Mouse (Mus musculus) liver, postnatal 0 days (tissue): ENCODE results near the gene Map4k2.

Experiments
- CTCF ChIP-seq: sonication (generic); IDR thresholded peaks from 2 replicates; pipeline ENCODE4 v1.5.1; 2016; ENCODE audit warnings: antibody characterized with exemption, low read depth
- EP300 ChIP-seq: IDR thresholded peaks from 2 replicates; pipeline ENCODE4 v1.6.1; 2016; ENCODE audit warnings: antibody characterized with exemption, low read depth, mild to moderate bottlenecking

DNA sequence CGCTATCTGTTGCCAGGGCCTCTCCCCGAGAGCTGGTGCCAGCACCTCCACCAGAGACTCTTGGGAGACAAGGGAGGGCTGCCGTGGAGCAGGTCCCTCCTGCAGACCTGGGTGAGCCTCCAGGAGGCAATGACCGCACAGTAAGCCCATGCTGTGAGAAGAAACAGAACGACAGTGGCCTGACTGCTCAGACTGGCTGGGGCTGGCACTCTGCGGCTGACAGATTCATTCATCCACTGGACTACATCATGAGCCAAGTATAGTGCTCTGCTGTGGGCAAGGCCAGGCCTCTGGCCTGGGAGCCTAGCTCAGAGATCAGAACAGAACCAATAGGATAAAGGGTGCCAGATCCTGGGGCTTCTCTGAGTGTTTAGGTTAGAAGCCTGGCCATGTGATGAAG is 37.1 kb upstream of the Map4k2 start:
- TF ChIP-seq CTCF (no peak), EP300 (no peak)
